ENCODE assay signal across 8 mouse cellular contexts in the genomic region with DNA sequence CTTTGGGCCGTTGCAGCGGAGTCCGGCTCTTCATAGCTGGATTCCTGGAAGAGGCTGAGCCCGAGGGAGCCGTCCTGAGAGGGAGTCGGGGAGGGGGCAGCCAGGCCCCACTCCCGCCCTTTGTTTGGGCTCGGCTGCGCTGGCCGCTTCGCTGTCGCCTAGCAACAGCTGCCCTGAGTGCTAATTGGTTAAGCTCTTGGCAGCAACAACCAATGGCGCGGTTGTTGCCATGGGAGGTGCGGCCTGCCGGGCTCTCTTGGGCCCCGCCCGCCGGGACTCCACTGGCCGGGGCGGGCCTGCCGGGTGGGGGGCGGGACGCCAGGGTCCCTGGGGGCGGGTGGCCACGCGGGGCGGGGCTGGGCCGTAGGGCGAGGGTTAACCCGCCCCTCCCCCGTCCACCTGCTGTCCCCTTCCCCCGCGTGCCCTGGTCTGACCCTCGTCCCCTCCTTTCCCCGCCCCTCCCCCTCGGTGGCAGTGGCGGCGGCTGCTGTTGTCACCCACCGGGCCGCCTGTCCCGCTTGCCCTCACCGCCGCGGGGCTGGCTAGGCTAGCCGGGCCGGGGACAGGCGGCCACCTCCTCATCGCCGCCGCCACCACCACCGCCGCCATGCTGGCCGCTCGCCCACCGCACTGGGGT. TPM values are rescaled to one million over a fixed set of nuclear protein-coding genes. Genes with fewer than 3 reads are reported as not detected.
DNase-seq lines count a peak whose midpoint lies in the region; ATAC-seq and TF ChIP-seq lines count a peak whose summit lies in the region.

No protein-coding gene starts in this region.

- H3K27ac ChIP-seq in bone marrow, adult 2 months (ENCODE audit: control insufficient read depth, insufficient read depth, low read depth, low read length, poor library complexity): peak overlapping the region; percentile 59; the same call in 1 of the 2 replicates
- H3K27ac ChIP-seq in embryonic facial prominence, embryonic 15.5 days (replicated peaks): peak overlapping the region; percentile 91
- peak overlapping the region; percentile 91 for H3K27ac ChIP-seq in limb, embryonic 14.5 days (replicated peaks; ENCODE audit: low read depth, low read length)
- H3K27ac ChIP-seq in midbrain, postnatal 0 days (ENCODE audit: low read depth, low read length): peak overlapping the region; percentile 94

- peak; percentile 26 for DNase-seq in 3134 (ENCODE audit: extremely low read depth, insufficient read length, low spot score)
- DNase-seq in heart, adult 8-10 months (ENCODE audit: low spot score): peak; percentile 93
- peak; percentile 96 for DNase-seq in kidney, adult 9 months
- peak; percentile 98 for DNase-seq in limb, embryonic 14.5 days (ENCODE audit: low spot score)
- peak; percentile 99 for DNase-seq in midbrain, postnatal 0 days (ENCODE audit: low spot score)
- peak; percentile 85 to 87 for DNase-seq in spleen, postnatal 14 days (ENCODE audit: low spot score in 2 of 2)

- H3K27me3 ChIP-seq in embryonic facial prominence, embryonic 15.5 days: no peaks in the 10 kb centered on the region
- H3K27me3 ChIP-seq in limb, embryonic 14.5 days (ENCODE audit: control insufficient read depth, insufficient read depth, low read length): no peaks in the 10 kb centered on the region
- no peaks in the 10 kb centered on the region for H3K27me3 ChIP-seq in midbrain, postnatal 0 days (ENCODE audit: insufficient read depth, low read length)

- H3K36me3 ChIP-seq in embryonic facial prominence, embryonic 15.5 days: peaks cover 73% of the 10 kb centered on the region
- H3K36me3 ChIP-seq in limb, embryonic 14.5 days (ENCODE audit: control insufficient read depth, insufficient read depth, low read length): peaks cover 72% of the 10 kb centered on the region
- H3K36me3 ChIP-seq in midbrain, postnatal 0 days (ENCODE audit: insufficient read depth, low read length): peaks cover 61% of the 10 kb centered on the region

- H3K4me1 ChIP-seq in bone marrow, adult 2 months (ENCODE audit: control insufficient read depth, insufficient read depth, low read length): no peaks in the 10 kb centered on the region; the same call in 1 of the 2 replicates
- H3K4me1 ChIP-seq in embryonic facial prominence, embryonic 15.5 days: peaks cover 13% of the 10 kb centered on the region
- peaks cover 5% of the 10 kb centered on the region; the same call in 1 of the 2 replicates for H3K4me1 ChIP-seq in limb, embryonic 14.5 days (ENCODE audit: control insufficient read depth, insufficient read depth, low read length)
- H3K4me1 ChIP-seq in midbrain, postnatal 0 days (ENCODE audit: insufficient read depth, low read length): no peaks in the 10 kb centered on the region; the same call in 1 of the 2 replicates

- WGBS in bone marrow, adult 2 months: 1% methylated on average over 44 of the region's 56 CpGs
- under 1% methylated on average over 42 of the region's 56 CpGs for whole genome bisulfite sequencing in embryonic facial prominence, embryonic 15.5 days
- 0% methylated on average over 20 of the region's 56 CpGs for WGBS in limb, embryonic 14.5 days
- WGBS in midbrain, postnatal 0 days: under 1% methylated on average over 28 of the region's 56 CpGs

- TF ChIP-seq CTCF in bone marrow, adult 2 months (IDR thresholded peaks at IDR 0.05; ENCODE audit: control insufficient read depth, insufficient read depth, low read length): no peak
- no peak for TF ChIP-seq CTCF in midbrain, postnatal 0 days (IDR thresholded peaks at IDR 0.05)

- H3K4me2 ChIP-seq in embryonic facial prominence, embryonic 15.5 days (replicated peaks): peak overlapping the region; percentile 82
- H3K4me2 ChIP-seq in limb, embryonic 14.5 days (replicated peaks; ENCODE audit: low read depth, low read length, severe bottlenecking): peak overlapping the region; percentile 79
- peak overlapping the region; percentile 79 for H3K4me2 ChIP-seq in midbrain, postnatal 0 days (ENCODE audit: low read depth, low read length, poor library complexity, severe bottlenecking)

- peak overlapping the region; percentile 86 for H3K4me3 ChIP-seq in bone marrow, adult 2 months (replicated peaks; ENCODE audit: control insufficient read depth, low read depth, low read length)
- peak overlapping the region; percentile 99 for H3K4me3 ChIP-seq in embryonic facial prominence, embryonic 15.5 days (replicated peaks)
- peak overlapping the region; percentile 99 for H3K4me3 ChIP-seq in limb, embryonic 14.5 days (replicated peaks; ENCODE audit: low read length)
- H3K4me3 ChIP-seq in midbrain, postnatal 0 days (ENCODE audit: low read depth, low read length): peak overlapping the region; percentile 81

- TF ChIP-seq POLR2A in bone marrow, adult 2 months (IDR thresholded peaks at IDR 0.05; ENCODE audit: borderline replicate concordance, control insufficient read depth, low read depth, low read length): 0 out of 2 replicates have a peak, but pooled peaks have one; percentile 27
- 0 out of 2 replicates have a peak, but pooled peaks have one; percentile 12 for TF ChIP-seq POLR2A in limb, embryonic 14.5 days (IDR thresholded peaks at IDR 0.05; ENCODE audit: borderline replicate concordance, extremely low read depth, insufficient read depth, insufficient read length)

- no peaks in the 10 kb centered on the region for H3K9me3 ChIP-seq in embryonic facial prominence, embryonic 15.5 days (replicated peaks)
- no peaks in the 10 kb centered on the region for H3K9me3 ChIP-seq in limb, embryonic 14.5 days (ENCODE audit: control insufficient read depth, low read length)
- no peaks in the 10 kb centered on the region for H3K9me3 ChIP-seq in midbrain, postnatal 0 days (ENCODE audit: low read length)

- H3K9ac ChIP-seq in embryonic facial prominence, embryonic 15.5 days: peak overlapping the region; percentile 81
- peak overlapping the region; percentile 91 for H3K9ac ChIP-seq in limb, embryonic 14.5 days (ENCODE audit: low read depth, low read length, severe bottlenecking)
- peak overlapping the region; percentile 92 for H3K9ac ChIP-seq in midbrain, postnatal 0 days (replicated peaks; ENCODE audit: low read length, poor library complexity, severe bottlenecking)

- ATAC-seq in embryonic facial prominence, embryonic 15.5 days (ENCODE audit: insufficient number of reproducible peaks, low FRiP score, low TSS enrichment, low read depth): peak; percentile 94
- ATAC-seq in limb, embryonic 14.5 days (ENCODE audit: low FRiP score, low read depth): peak; percentile 93
- peak; percentile 95 for ATAC-seq in midbrain, postnatal 0 days (ENCODE audit: low FRiP score)

RNA-seq across cellular contexts. Expression of a gene that starts 0.6 kb away (rescaled TPM):
- polyA plus RNA-seq in bone marrow, adult 2 months (2011; ENCODE audit: insufficient read depth, insufficient read length, low replicate concordance, missing spikeins): 8.6 and 10.8 TPM in 2 replicates
- 14.9 and 15.2 TPM in 2 replicates for polyA plus RNA-seq in embryonic facial prominence, embryonic 15.5 days (2015; fragmentation: Nextera tagmentation; extraction: Ambion mirVana)
- total RNA-seq in heart, adult 8-10 months (2022): 10 to 100 TPM; 24.0 to 34.6 (median 31.8) TPM
- 26.0 and 37.8 TPM in 2 replicates for polyA plus RNA-seq in limb, embryonic 14.5 days (2012; rRNA removed)
- 13.8 and 15.7 TPM in 2 replicates for polyA plus RNA-seq in limb, embryonic 14.5 days (2014; fragmentation: Nextera tagmentation; extraction: Ambion mirVana)
- total RNA-seq in midbrain, postnatal 0 days (2014; rRNA removed): 28.8 and 33.3 TPM in 2 replicates
- 8.0 TPM in 2 replicates for polyA plus RNA-seq in midbrain, postnatal 0 days (2015; fragmentation: Nextera tagmentation; extraction: Ambion mirVana)

RNA-seq across cellular contexts. Expression of a gene that starts 10.3 kb away (rescaled TPM):
- 104 and 144 TPM in 2 replicates for polyA plus RNA-seq in bone marrow, adult 2 months (2011; ENCODE audit: insufficient read depth, insufficient read length, low replicate concordance, missing spikeins)
- polyA plus RNA-seq in embryonic facial prominence, embryonic 15.5 days (2015; fragmentation: Nextera tagmentation; extraction: Ambion mirVana): 114 and 116 TPM in 2 replicates
- total RNA-seq in heart, adult 8-10 months (2022): 10 to 100 TPM; 31.1 to 33.6 (median 32.1) TPM
- 238 and 299 TPM in 2 replicates for polyA plus RNA-seq in limb, embryonic 14.5 days (2012; rRNA removed)
- 43.7 and 45.9 TPM in 2 replicates for polyA plus RNA-seq in limb, embryonic 14.5 days (2014; fragmentation: Nextera tagmentation; extraction: Ambion mirVana)
- total RNA-seq in midbrain, postnatal 0 days (2014; rRNA removed): 31.9 and 34.4 TPM in 2 replicates
- polyA plus RNA-seq in midbrain, postnatal 0 days (2015; fragmentation: Nextera tagmentation; extraction: Ambion mirVana): 51.9 and 60.9 TPM in 2 replicates

RNA-seq across cellular contexts. Expression of a gene that starts 50.6 kb away (rescaled TPM):
- not detected in 2 replicates for polyA plus RNA-seq in bone marrow, adult 2 months (2011; ENCODE audit: insufficient read depth, insufficient read length, low replicate concordance, missing spikeins)
- 0.03 and 0.05 TPM in 2 replicates for polyA plus RNA-seq in embryonic facial prominence, embryonic 15.5 days (2015; fragmentation: Nextera tagmentation; extraction: Ambion mirVana)
- total RNA-seq in heart, adult 8-10 months (2022): not detected
- not detected in 2 replicates for polyA plus RNA-seq in limb, embryonic 14.5 days (2012; rRNA removed)
- polyA plus RNA-seq in limb, embryonic 14.5 days (2014; fragmentation: Nextera tagmentation; extraction: Ambion mirVana): not detected in 2 replicates
- 0.16 TPM in 1 of 2 replicates, not detected in the other for total RNA-seq in midbrain, postnatal 0 days (2014; rRNA removed)
- 0.05 and 0.06 TPM in 2 replicates for polyA plus RNA-seq in midbrain, postnatal 0 days (2015; fragmentation: Nextera tagmentation; extraction: Ambion mirVana)

Comparison
In these comparisons a context has a peak if more than half of its experiments do, and no peak if none do; other contexts are left out.
1. Peak in every context shown above with its lines: DNase-seq, ATAC-seq, H3K4me3 ChIP-seq and H3K27ac ChIP-seq.
2. DNase-seq: peak in every context shown above with its lines; median percentile 99 in midbrain, postnatal 0 days; 98 in limb, embryonic 14.5 days; 96 in kidney, adult 9 months; 93 in heart, adult 8-10 months; 86 in spleen, postnatal 14 days; 26 in 3134.